Mouse (Mus musculus) spleen, adult 18-20 months (tissue): ENCODE data around the gene Rtn4rl1.

Experiments used
- DNase-seq, 2 experiments: peaks; one replicate each; pipeline ENCODE4 v3.0.0; 2022; ENCODE audit warnings: mixed read lengths in 2 of 2

The Rtn4rl1 gene

DNA sequence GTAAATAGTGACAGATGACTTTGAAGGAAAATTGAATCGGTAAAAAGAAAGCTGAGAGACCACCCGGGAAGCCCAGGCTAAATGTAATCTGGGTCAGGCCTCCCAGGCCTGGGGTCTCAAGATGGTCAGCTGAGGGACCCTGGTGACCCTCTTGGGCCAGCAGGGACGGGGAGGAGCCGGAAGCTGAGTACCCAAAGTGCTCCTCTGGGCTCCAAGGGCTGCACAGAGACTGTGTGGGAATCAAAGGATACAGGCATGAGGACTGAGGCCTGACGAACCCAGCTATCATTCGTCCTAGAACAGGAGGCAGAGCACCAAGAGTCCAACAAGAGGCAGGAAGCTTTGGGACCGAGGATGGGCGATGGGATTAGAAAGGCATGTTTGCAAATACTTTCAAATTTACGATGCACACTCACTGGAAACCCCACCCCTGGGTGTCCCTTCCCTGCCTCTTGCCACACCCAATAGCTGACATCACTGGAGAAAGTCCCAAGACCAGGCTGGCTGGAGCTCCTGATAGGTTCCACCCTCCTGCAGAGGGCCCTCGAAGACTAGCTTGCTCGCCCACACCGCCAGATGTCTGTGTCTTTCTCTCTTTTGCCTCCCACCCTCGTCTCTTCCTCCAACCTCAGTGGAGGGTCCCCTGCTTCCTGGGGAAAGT, 60.8 kb downstream of the Rtn4rl1 start:
- peak in 1 of 2 experiments; percentile 22 for DNase-seq

DNA sequence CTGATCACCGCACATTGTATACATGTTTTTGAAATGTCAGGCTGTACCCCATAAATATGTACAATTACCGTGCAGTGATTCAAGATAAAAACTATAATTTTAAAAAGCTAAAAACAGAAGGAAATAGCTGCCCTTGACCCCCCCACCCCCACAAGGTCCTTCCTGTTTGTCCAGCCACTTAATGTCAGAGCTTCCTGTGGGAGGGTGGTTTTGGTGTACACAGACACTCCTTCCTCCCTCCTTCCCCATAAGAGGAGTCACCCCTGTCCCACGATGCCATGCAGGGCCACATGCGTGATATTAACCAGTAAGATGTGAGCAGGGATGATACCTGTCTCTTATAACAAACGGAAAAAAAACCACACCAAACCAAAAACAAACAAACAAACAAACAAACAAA, 61.7 kb downstream of the Rtn4rl1 start:
- DNase-seq = no peak

DNA sequence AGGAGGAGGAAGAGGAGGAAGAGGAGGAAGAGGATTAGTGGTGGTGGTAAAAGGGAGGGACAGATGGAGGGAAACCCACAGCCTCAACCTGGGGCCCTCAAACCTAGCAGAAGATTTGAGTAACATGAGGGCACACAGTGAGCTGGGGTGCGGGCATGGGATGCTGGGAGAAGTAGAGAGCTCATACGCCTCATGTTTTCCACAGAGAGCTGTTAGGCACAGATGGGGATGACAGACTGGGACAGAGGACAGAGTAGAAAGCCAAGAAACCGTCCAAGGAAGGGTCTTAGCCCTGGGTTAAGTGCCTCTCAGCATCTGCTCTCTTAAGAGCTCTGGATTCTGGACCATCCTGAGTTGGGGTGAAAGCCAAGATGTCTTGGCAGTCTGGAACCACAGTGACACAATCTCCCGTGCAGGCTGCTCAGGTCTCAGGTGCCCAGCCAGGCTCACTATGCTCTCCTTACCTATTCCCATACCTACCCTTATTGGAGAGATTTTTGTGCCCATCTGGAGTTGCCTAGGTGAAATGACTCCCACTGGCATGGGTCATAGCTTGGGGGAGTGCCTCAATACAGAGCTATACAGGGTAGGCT, 63.6 kb downstream of the Rtn4rl1 start:
- no peak for DNase-seq

DNA sequence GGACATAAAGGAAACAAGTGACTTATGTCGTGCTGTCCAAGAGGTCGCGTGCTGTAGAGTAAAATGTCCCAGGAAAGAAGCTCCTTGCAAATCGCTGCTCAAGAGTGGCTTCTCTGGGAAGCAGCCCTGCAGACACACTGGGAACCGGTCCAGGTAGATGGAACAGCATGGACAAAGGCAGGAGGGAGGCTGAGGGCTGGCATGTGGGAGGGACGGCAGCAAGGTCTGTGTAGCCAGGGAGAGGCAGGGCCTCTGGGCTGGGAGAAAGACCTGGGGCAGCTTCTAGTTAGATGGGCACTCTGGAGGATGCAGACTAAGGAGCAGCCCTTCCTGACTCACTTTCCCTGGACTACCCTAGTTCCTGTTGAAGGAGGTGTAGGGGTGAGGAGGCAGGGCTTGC, 65.8 kb downstream of the Rtn4rl1 start:
- no peak for DNase-seq

DNA sequence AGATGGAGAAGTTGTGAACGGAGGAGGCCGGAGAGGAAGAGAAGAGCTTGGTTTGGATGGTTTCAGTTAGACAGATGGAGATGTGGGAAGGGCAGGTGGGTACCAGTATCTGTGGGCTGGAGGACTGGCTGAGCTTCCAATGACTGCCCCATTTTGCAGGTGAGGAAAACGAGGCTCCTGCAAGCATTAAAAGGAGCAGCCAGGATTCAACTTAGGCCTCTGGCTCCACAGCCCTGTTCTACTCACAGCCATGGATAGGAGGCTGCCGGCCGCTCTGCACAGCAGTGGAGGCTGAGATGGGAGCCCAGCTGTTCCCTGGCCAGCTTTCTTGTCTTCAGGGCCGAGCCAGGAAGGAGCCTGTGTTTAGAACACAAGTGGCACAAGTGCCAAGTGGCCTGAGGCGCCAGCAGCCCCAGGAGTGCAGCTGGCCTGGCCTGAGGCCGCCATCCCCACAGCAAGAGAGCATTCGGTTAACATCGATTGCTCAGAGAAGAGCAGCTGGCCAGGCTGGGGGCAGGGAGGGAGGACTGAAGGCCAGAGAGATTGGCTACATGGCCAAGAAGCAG, 66.5 kb downstream of the Rtn4rl1 start:
- DNase-seq = no peak

DNA sequence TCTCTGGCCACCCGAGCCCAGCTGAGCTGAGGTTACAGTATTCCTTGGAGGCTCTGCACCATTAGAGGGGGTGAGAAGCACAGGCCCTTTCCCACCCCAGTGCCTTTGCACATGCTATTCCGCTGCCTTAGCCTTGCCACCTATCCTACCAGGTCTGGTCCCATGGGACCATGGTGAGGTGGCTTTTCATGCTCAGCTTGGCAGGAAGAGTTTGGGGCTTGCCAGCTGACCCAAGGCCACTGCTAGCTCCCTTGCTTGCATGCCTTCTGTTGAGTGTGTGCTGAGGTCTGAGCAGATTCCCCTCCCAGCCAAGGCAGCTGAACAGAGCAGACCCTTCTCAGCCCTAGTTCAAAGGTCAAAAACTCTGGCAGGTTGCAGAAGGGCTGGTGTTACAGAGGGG, 67.4 kb downstream of the Rtn4rl1 start:
- DNase-seq = no peak

DNA sequence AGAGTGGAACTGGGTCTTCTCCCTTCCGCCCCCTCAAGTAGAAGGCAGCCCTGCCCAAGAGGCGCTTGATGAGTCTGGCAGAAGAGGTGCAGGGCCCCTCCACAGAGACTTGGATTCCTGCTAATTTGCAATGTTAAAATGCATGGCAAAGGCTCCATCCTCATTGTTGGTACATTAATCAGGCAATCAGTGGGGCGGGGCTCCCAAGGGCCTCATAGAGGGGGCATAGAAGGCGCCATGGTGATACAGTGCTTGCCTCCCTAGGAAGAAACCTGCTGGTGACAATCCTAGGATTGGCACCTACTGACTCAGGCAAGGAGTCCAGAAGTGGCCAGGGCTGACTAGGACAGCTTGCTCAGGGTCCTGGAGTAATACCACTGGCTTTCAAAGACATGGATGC, 68.1 kb downstream of the Rtn4rl1 start:
- DNase-seq = no peak

DNA sequence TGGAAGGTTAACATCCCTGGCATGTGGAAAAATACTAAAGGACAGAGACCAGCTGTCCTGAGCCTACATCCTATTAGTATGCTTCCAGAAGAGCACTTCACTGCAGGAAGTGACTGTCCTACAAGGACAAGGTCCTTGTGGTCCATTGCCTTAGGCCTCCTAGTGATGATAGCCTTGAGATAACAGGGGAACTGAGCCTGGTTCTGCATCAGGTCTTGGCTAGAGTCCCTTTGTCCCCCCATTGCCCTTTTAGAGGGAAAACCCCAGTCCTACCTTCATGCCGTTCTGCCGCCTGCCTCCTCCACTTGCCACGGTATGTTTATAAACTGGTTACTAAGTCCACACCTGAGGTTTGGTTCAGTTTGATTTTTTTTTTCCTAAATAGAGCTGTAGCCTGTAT, 68.6 kb downstream of the Rtn4rl1 start:
- DNase-seq = no peak

DNA sequence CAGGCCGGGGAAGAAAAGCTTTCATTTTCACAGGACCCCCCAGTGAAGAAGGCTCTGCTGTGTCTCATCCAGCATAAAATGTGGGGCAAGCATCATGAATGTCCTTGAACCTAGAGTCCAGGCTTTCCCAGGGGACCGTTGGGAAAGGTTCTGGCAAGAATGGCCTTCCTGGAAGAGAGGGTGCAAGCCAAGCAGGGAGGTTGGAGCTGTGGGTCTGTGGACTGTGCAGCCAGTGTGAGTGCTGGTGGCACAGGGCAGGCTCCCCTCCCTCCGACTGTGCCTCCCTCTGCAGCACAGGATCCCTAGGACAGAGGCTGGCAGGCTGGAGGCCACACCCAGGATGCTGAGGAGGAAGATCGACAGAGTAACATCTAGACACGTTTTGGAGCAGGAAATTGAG, 69.2 kb downstream of the Rtn4rl1 start:
- DNase-seq = no peak

DNA sequence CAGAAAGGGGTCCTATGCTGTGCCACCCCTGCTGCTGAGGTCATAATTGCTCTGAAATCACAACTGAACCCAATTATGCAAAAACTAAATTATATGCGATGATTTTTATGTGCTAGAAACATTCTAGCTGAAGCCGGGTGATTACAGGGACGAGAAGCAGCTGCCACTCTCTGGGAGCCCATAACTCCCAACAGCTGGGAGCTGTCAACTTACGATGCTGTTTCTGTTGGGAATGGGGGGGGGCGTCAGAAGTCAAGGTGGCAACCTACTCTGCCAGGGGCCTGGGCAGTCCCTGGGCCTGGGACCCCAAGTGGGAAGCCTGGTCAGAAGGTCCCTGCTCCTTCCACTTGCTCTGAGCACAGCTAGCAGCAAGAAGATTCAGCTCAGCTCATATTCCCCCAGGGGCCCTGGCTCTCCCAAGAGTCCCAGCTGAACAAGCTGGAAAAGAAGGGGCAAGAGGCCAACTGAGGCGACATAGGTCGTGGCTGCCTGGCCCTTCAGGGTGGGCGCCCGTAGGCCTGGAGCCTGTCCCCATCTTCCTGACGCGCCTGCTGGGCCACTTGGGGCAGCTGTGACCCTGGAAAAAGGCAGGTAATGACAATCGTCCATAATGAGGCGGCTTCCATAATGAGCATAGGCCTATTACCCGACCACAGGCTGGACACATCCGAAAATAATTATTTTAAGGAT, 69.8 kb downstream of the Rtn4rl1 start:
- no peak for DNase-seq

DNA sequence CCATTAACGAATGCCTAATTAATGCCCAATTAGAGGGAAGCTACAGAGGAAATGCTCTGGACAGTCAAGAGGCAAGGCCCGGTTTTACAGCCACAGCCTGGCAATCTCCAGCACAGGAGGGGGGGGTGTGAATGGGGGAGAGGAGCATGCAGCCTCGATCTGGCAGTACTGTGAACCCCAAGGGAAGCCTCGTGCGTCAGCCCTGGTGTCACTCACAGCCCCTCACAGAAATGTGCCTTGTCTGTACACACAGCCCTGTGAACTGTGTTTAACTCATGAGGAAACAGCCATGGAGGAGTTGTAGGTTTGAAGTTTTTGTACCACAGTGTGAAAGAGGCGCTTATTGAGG, 70.4 kb downstream of the Rtn4rl1 start:
- DNase-seq = no peak

DNA sequence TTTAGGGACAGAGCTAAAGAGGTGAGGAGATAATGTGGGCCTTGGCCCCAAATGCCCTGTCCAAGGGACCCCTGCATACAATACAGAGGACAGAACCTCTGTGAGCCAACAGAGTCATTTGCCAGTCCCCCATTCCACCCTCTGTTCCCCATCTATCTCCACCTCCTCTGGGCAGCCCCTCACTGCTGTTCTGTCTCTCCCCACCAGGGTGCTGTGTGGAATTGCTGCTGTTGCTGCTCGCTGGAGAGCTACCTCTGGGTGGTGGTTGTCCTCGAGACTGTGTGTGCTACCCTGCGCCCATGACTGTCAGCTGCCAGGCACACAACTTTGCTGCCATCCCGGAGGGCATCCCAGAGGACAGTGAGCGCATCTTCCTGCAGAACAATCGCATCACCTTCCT, 71.0 kb downstream of the Rtn4rl1 start:
- no peak for DNase-seq

DNA sequence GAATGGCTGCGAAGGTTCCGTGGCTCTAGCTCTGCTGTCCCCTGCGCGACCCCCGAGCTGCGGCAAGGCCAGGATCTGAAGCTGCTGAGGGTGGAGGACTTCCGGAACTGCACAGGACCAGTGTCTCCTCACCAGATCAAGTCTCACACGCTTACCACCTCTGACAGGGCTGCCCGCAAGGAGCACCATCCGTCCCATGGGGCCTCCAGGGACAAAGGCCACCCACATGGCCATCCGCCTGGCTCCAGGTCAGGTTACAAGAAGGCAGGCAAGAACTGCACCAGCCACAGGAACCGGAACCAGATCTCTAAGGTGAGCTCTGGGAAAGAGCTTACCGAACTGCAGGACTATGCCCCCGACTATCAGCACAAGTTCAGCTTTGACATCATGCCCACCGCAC, 72.0 kb downstream of the Rtn4rl1 start:
- no peak for DNase-seq

DNA sequence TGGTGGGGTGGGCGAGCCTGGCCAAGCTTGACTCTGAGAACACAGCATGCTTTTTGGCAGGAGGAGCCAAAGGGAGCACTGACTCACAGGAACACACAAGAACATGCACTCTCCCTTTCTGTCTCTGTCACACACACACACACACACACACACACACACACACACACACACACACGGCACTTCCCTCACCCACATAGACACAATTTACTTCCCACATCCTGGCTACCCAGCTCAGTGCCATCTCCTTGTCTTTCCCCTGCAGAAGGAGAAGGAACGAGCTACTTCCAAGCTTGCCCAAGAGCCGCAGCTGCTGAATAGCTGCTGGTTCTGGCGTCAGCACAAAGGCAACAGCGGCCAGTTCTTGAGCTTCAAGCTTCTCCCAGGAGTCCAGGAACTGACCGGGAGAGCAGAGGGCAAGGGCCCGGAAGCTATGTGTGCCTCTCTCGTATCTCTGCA, 74.3 kb downstream of the Rtn4rl1 start:
- no peak for DNase-seq

DNA sequence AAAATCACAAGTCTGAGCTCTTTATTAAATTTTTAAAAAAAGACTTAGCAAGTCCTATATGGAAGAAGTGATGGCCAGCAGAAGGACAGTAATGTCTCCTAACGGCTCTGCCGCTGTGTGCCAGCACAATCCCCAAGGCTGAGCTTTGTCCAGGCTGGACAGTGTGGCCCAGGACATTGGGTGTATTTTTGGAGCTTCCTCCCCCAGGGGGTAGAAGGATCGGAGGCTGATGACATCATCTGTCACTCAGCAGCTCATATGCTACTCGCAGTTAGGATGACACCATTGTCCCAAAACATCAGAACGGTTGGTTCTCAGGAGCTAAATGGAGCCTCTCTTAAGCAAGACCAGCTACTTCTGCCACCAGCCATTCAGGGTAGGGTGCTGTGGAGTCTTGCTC, 74.9 kb downstream of the Rtn4rl1 start:
- no peak for DNase-seq

DNA sequence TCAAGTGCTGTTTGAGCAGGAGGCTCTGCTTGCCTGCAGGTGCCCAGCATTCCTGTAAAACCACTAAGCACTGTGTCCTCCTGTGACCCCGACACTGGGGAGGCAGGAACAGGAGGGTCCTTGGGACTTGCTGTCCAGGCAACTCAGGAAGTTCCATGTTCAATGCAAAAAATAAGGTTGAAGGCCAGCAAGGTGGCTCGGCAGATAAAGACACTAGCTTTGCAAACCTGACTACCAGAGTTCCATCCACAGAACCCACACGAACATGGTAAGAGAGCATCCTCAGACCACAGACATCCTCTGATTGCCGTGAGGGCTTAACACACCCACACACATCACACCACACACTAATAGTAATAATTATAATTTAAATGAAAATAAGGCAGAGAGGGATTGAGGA, 75.6 kb downstream of the Rtn4rl1 start:
- no peak for DNase-seq

DNA sequence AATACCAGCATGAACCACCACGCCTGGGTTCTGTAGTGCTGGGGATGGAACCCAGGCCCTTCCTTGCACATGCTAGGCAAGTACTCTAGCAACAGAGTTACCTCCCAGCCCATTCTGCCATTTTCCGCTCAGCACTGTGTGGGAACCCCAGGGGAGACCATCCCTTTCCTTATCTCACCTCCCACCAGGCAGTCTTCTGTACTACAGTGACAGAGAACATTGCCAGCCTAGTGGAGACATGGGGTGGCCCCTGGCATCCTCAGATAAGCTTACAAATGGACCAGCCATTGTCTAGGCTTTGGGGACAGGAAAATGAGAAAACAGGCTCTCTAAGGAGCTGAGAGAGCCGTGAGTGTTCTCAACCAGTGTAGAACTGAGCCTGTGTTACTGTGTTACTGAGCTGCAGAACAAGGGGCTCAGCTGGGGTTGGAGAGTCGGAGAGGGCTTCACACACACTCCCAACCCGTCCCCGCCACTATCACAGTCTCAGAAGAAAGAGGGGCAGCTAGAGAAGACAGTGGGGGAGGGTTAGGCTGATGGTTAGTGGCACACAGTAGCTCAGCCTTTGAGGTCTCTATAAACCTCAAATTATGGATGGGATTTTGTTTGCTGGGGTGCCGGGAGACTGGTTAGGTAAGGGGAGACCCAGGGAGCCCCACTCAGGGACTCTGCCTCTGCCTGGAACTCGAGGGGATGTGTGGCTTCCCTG, 76.8 kb downstream of the Rtn4rl1 start:
- no peak for DNase-seq

DNA sequence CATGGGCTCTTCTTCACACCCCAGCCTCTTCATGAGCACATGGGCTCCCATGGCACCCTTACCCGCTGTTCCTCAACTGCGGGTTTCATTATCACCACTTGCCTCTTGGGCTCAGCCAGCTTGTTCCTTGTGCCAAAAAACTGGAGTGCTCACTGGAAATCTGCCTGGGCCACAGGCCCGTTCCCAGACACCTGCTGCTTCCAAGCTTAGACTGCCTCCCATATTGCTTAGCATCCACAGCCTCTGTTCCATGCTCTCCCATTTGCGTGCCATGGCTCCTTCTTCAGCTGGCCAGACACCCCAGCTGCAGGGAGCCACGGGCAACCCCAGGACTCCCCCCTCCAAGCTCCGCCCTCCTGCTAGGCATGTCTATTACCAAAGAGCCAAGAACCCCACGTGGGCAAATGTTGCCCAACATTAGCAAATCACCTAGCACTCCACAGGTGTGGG, 77.4 kb downstream of the Rtn4rl1 start:
- DNase-seq = no peak

DNA sequence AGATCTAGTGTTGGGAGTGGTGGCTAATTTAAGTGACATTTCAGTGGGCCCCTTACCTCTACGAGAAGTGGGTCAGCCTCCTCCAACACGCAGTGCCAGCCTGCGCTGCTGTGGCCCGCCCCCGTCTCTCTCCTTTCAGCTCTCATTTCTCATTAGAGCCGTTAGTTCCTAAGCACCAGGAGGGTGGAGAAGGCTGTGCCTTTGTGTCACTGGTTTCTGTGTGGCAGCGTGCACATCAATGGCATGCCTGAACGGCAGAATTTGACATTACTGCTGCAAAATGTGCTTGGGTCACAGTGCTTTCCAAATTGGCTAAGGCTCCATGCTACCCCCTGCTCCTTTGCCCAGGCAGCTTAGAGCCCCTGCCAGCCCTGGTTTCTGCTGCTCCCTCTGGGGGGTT, 79.9 kb downstream of the Rtn4rl1 start:
- DNase-seq = no peak

DNA sequence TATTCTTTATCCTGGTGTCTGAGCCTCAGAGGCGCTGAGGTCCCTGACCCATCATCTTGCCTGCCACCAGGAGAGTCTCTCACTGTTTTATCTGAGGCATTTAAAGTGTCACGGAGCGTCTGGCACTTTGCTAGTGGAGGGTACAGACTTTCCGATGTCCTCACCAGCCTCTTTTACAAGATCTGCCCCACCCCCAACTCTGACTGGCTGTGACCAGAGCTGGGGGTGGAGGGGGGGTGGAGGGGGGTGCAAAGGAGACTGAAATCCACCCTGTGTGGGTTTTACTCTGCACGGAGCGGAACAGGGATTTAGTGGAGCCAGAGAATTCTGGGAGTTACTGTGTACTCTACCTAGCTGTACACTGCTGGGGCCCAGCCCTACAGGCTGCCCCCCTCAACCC, 81.5 kb downstream of the Rtn4rl1 start:
- no peak for DNase-seq

DNA sequence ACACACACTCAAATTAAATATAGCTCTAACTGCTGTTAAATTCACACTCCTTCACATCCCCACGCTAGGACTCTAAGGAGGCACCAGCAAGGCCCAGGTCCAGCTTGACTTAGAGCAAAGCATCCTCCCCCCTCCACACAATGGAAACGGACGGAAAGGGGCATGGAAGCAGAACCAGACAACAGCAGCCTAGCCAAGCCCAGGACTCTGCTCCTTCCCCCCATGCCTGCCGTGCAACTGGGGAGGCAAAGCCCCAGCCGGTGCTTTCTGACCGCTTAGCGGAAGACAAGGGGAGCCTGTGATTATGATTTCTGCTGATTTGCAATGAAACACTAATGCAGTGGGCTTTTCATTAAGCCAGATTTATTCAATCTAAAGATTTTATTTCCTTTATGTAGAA, 84.5 kb downstream of the Rtn4rl1 start:
- no peak for DNase-seq

DNA sequence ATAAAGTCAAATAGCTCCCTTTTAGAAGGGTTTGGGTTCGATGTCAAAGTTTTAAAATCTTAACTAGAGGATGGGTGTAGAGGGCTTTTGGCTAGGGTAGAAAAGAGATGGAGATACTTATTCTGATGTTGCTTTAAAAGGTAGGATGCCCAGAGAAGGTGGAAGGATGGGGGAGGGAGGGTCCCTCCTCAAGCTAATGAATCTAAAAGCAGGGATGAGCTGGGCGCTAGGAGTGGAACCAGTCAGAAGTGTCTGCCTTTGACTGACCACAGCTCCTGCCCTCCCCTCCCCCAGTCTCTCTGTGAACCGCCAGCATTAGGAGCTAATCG, 85.4 kb downstream of the Rtn4rl1 start:
- DNase-seq = no peak

DNA sequence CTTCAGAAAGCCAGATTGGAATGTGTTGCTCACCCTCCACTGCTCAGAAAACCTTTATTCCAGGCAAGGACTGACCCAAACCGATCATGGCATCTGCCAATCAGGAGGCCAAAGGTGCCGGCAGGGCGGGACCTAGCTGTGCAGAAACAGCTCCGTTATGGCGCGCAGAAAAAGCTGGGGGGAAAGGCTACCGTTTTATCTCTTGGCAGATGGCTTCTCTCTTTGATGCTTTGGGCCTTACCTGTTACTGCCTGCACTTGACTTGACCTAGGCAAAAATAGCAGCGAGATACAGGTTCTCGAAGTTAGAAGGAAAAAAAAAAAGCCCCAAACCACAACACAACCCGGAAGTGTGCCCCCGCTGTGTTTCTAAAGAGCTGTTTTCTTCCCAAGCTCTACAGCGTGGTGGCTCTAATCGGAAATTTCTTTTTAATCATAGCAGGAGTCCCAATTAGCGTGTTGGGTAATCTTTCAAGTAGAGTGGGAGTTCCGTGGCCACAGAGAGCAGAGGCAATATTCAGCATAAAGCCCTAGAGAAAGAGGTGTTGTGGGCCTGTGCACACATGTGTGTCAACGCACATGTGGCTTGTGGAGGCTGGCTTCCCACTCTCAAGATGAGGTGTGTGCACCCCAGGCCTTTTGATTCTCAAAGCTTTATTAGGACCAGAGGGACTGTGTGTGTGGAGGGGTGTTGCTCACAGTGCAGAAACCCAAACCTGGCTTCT, 85.9 kb downstream of the Rtn4rl1 start:
- DNase-seq = peak in 1 of 2 experiments; percentile 39
